Mouse (Mus musculus): ENCODE measurements around the gene Nsun4. TPM values are rescaled to one million over a fixed set of nuclear protein-coding genes. Genes with fewer than 3 reads are reported as not detected.

Gene Nsun4
- polyA plus RNA-seq, 1 experiment from 2014 or later = 17.5 TPM

DNA sequence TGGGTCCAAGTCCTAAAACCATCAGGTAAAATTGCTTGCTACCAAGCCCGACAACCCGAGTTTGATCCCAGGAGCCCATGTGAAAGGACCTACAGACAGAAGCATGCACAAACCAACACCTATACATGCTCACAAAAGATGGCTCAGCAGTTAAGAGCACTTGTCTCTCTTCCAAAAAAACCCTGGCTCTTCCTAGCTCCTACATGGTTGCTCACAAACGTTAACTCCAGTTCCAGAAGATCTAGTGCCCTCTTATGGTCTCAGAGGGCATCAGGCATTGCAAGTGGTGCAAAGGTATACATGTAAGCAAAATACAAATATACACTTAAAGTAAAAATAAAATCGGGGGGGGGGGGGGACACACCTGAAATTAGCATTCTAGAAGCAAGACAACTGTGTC lies 19.5 kb upstream of the Nsun4 start:
- H3K9ac ChIP-seq (replicated peaks) = 0 out of 2 replicates have a peak overlapping the region, but pooled peaks have one; percentile 29
- 0 out of 2 replicates have a peak overlapping the region, but pooled peaks have one; percentile 1 for H3K4me3 ChIP-seq (replicated peaks)

DNA sequence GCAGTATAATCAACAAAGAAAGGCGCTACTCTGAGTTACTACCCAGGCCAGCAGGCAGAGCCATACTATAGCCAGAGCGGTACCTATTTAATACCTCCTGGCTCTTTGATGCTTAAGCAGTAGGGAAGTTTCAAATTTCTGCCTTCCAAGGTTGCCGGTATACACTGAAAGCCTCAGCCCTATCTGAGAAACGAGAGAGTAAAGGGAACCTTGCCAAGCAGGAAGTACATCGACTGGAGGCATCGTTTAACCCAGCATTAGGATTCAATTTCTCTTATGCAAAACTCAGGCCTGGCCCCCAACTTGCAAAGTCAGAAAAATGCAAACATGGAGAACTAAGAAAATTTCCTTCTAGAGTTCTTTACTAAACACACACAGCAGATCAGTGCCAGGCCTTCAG lies 16.4 kb upstream of the Nsun4 start:
- H3K4me1 ChIP-seq (replicated peaks) = peaks cover 21% of the 10 kb centered on the region
- H3K27ac ChIP-seq = no peak overlapping the region
- H3K4me3 ChIP-seq (replicated peaks) = no peak overlapping the region
- ATAC-seq = no peak
- no peak overlapping the region for H3K9ac ChIP-seq (replicated peaks)
- no peaks in the 10 kb centered on the region for H3K9me3 ChIP-seq
- WGBS = 96% methylated on average over 6 of the region's 6 CpGs
- no peak overlapping the region for H3K4me2 ChIP-seq (replicated peaks)
- no peaks in the 10 kb centered on the region for H3K27me3 ChIP-seq
- H3K36me3 ChIP-seq = peaks cover 43% of the 10 kb centered on the region

More for the DNA sequence above, 19.5 kb upstream of the Nsun4 start:
- Histone ChIP-seq H3K4me1 (replicated peaks) (peaks cover 36% of the 10 kb centered on the region), H3K36me3 (peaks cover 19% of the 10 kb centered on the region), H3K4me2 (replicated peaks) (peak overlapping the region; percentile 97), H3K27ac (no peak overlapping the region), H3K9me3 (no peaks in the 10 kb centered on the region), H3K27me3 (no peaks in the 10 kb centered on the region)
- 56% methylated on average over 4 of the region's 4 CpGs for WGBS
- ATAC-seq = no peak

DNA sequence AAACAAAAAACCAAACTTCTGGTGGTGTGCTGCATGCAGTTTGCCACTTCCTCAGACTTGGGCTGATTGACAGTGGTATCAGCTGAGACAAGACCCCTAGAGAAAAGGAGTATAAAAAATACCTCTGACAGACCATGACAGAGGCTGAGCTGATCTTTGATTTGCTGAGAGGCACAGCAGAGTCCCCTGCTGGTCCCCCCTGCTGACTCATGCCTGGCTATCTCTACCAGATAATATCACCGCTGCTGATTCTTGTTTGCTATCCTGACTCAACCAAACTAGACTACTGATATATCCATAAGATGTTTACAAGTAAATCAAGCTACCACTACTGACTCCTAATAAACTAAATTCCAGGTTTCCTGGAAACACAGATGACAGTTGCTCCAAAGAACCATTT lies 10.2 kb upstream of the Nsun4 start:
- no peaks in the 10 kb centered on the region for H3K9me3 ChIP-seq
- ATAC-seq = no peak
- H3K27me3 ChIP-seq = no peaks in the 10 kb centered on the region
- WGBS = 34% methylated on average over 1 of the region's 1 CpGs
- H3K27ac ChIP-seq = no peak overlapping the region
- H3K9ac ChIP-seq (replicated peaks) = no peak overlapping the region
- H3K4me1 ChIP-seq (replicated peaks) = no peaks in the 10 kb centered on the region
- no peak overlapping the region for H3K4me2 ChIP-seq (replicated peaks)
- H3K36me3 ChIP-seq = peaks cover 32% of the 10 kb centered on the region
- no peak overlapping the region for H3K4me3 ChIP-seq (replicated peaks)

DNA sequence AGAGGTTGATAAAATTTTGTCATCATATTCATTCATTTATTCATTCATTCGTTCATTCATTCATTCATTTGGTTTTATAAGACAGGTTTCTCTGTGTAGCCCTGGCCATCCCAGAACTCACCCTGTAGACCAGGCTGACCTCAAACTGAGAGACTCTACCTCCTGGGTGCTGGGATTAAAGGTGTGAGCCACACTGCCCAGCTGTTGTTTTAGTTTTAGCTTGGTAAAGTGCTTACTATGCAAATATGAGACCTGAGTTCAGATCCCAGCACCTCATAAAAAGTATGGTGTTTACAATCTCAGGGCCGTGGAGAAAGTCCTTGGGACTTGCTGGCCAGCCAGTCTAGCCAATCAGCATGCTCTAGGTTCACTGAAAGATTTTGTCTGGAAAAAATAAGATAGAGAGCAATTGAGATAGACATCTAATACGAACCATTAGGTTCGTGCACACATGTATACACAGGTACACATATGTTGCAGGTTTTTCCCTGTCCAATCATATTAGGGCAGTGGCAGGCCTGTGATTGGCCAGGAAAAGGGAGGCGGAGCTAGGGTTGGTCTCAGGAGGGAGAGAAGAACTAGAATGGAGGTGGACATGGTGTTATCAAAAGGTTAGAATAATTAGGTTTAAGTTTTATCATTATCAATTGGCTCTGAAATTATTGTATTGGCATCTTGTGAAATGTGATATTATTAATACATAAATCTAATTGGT lies 5.5 kb upstream of the Nsun4 start:
- WGBS = 81% methylated on average over 5 of the region's 5 CpGs
- H3K9ac ChIP-seq (replicated peaks) = no peak overlapping the region
- ATAC-seq = no peak

DNA sequence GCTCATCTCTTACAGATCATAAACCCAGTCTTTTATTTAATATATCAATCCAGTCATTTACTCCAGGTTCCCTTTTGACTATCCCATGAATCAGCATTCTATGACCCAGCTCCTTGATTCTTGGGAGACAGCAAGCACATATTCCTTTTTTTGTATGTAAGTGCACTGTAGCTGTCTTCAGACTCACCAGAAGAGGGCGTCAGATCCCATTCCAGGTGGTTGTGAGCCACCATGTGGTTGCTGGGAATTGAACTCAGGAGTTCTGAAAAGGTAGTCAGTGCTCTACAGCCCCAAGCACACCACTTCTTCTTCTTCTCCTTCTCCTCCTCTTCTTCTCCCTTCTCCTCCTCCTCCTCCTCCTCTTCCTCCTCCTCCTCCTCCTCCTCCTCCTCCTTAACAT lies 3.9 kb upstream of the Nsun4 start:
- Histone ChIP-seq H3K27me3 (no peaks in the 10 kb centered on the region), H3K9ac (replicated peaks) (no peak overlapping the region), H3K36me3 (no peaks in the 10 kb centered on the region), H3K4me3 (replicated peaks) (no peak overlapping the region), H3K4me1 (replicated peaks) (peaks cover 12% of the 10 kb centered on the region), H3K4me2 (replicated peaks) (no peak overlapping the region), H3K27ac (no peak overlapping the region), H3K9me3 (no peaks in the 10 kb centered on the region)
- ATAC-seq = no peak
- 3% methylated on average over 1 of the region's 1 CpGs for WGBS

More for the DNA sequence above, 5.5 kb upstream of the Nsun4 start:
- H3K4me1 ChIP-seq (replicated peaks) = peaks cover 5% of the 10 kb centered on the region
- H3K4me3 ChIP-seq (replicated peaks) = no peak overlapping the region
- no peak overlapping the region for H3K27ac ChIP-seq
- H3K36me3 ChIP-seq = no peaks in the 10 kb centered on the region
- no peaks in the 10 kb centered on the region for H3K27me3 ChIP-seq
- no peaks in the 10 kb centered on the region for H3K9me3 ChIP-seq
- no peak overlapping the region for H3K4me2 ChIP-seq (replicated peaks)

DNA sequence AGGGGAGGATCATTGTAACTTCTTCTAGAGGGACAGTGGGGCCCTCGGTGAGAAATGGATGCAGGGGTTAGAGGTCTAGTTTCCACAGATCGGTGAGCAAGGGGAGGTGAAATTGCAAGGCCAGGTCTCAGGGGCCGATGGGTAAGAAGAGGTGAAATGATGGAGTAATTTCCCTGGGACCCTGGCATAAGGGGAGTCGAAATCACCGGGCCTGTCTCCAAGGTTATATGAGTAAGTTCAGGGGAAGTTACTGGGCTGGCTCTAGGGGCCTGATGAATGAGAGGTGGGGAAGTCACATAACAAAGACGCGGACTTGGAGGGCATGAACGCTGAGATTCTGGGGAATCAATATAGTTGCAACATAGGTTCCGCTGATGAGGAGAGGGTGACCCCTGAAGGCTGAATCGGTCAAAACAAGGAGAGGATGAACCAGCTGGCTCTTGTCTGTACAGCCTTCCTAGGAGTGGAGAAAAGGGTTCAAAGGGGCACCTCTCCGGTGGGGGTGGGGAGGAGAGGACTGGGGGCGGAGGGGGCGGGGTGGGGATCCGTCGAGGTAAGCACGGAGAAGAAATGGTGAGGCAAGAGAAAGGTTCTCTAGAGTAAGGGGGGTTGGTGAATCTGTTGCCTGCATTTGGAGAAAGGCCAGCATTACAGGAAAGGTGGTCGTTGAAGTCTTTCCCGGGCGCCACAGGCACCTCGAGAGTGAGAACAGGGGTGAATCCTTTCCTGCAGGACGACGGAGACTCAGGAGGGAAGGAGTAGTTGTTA lies 966 bp downstream of the Nsun4 start:
- ATAC-seq = peak; percentile 44
- Histone ChIP-seq H3K27me3 (no peaks in the 10 kb centered on the region), H3K4me3 (replicated peaks) (peak overlapping the region; percentile 58), H3K4me1 (replicated peaks) (peaks cover 16% of the 10 kb centered on the region), H3K9ac (replicated peaks) (peak overlapping the region; percentile 62), H3K9me3 (no peaks in the 10 kb centered on the region), H3K4me2 (replicated peaks) (peak overlapping the region; percentile 68), H3K27ac (peak overlapping the region; percentile 86), H3K36me3 (peaks cover 6% of the 10 kb centered on the region)
- 9% methylated on average over 22 of the region's 22 CpGs for WGBS

DNA sequence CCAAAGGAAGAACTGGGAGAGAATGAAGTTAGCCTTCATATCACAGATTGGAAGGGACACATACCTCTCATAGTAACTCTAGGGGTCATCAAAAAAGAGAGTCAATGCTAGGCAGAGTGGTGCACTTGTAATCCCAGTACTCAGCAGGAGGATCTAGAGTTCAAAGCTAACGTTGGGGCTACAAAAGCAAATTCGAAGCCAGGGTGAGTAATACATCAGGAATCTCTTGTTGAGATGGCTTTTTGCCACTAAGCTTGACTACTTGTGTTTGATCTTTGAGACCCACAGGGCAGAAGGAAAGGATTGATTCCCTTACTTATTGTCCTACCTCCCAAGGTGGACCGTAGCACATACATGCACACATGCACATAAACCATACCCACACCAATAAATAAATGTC lies 4.5 kb downstream of the Nsun4 start:
- ATAC-seq = no peak
- H3K27me3 ChIP-seq = no peaks in the 10 kb centered on the region
- H3K9me3 ChIP-seq = no peaks in the 10 kb centered on the region
- H3K27ac ChIP-seq = no peak overlapping the region
- H3K36me3 ChIP-seq = peaks cover 12% of the 10 kb centered on the region
- WGBS = 83% methylated on average over 3 of the region's 3 CpGs
- H3K4me3 ChIP-seq (replicated peaks) = no peak overlapping the region
- peaks cover 12% of the 10 kb centered on the region for H3K4me1 ChIP-seq (replicated peaks)
- H3K4me2 ChIP-seq (replicated peaks) = no peak overlapping the region
- H3K9ac ChIP-seq (replicated peaks) = no peak overlapping the region

DNA sequence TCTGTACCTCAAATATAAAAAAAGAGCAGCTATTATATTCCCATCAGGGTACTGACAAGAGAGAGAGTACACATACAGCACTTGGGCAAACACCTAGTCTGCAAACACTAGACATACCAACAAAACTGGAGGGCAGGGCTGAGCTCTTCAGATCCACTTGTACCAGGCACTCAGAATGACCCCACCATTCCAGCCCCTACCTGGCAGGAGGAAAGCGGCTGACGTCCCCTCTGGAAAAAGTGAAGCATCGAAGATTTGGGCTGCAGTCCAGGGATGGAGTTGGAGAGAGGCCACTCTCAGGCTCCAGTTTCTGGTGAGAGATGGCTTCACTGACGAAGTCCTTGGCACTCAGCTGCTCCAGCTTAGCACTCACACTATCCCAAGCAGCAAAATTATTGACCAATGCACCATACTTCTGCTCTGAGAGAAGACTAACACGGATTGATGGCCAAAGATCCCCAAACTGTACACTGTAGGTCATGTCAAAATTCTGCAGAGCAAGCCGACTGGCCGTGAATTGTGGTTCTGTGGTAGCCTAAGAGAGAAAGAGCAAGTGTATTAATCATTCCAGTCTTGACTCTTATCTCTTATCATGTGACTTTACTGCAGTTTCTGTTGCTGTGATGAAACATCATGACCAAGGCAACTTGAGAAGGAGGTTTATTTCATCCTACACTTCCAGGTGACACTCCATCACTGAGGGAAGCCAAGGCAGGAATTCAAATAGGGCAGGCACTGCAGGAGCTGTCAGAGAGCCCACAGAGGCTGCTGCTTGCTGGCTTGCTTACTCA lies 5.4 kb downstream of the Nsun4 start:
- H3K27ac ChIP-seq = no peak overlapping the region
- no peak overlapping the region for H3K9ac ChIP-seq (replicated peaks)
- no peak overlapping the region for H3K4me2 ChIP-seq (replicated peaks)
- peaks cover 10% of the 10 kb centered on the region for H3K4me1 ChIP-seq (replicated peaks)
- H3K27me3 ChIP-seq = no peaks in the 10 kb centered on the region
- peaks cover 16% of the 10 kb centered on the region for H3K36me3 ChIP-seq
- no peak for ATAC-seq
- H3K9me3 ChIP-seq = no peaks in the 10 kb centered on the region
- no peak overlapping the region for H3K4me3 ChIP-seq (replicated peaks)
- 86% methylated on average over 7 of the region's 7 CpGs for WGBS

DNA sequence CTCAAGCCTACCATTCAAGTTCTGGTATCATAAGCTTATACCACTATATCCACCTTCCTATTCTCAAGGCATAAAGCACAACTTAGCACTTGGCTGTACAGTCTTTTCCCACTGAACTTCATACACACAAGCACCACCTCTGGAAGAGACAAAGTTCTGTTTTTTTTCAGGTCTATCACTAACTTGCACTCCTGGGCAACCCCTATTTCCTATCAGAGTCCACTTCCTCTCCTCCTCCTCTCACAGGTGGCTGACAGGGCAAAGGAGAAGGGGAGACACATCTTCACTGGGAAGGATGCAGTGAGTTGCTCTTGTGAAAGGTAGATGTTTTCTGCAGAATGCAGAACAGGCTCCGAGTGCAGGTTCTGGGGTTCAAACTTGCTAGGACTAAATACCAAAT lies 6.0 kb downstream of the Nsun4 start:
- no peak for ATAC-seq
- Histone ChIP-seq H3K36me3 (peaks cover 20% of the 10 kb centered on the region), H3K4me2 (replicated peaks) (no peak overlapping the region), H3K4me1 (replicated peaks) (peaks cover 5% of the 10 kb centered on the region), H3K4me3 (replicated peaks) (no peak overlapping the region), H3K9me3 (no peaks in the 10 kb centered on the region), H3K27me3 (no peaks in the 10 kb centered on the region), H3K27ac (no peak overlapping the region), H3K9ac (replicated peaks) (no peak overlapping the region)
- WGBS = 98% methylated on average over 1 of the region's 1 CpGs

DNA sequence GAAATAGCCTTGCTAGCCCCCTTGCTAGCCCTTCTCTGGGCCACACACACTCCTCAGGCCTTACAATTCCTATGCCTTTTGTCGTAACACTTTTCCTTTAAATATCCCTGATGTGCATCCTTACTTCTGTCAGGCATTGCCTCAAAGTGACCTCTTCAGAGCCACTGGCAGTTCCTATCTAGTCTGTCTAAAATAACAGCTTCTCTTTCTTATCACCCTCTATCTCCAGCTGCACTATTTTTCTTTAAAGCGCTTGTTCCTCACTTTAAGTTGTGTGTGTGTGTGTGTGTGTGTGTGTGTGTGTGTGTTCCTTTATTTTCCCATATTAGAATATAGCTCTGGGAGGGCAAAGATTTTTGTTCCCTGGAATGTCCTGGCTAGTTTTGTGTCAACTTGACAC lies 7.1 kb downstream of the Nsun4 start:
- H3K4me2 ChIP-seq (replicated peaks) = no peak overlapping the region
- 96% methylated on average over 2 of the region's 2 CpGs for WGBS
- no peaks in the 10 kb centered on the region for H3K4me1 ChIP-seq (replicated peaks)
- no peaks in the 10 kb centered on the region for H3K9me3 ChIP-seq
- H3K36me3 ChIP-seq = peaks cover 27% of the 10 kb centered on the region
- H3K9ac ChIP-seq (replicated peaks) = no peak overlapping the region
- H3K4me3 ChIP-seq (replicated peaks) = no peak overlapping the region
- no peak for ATAC-seq
- no peaks in the 10 kb centered on the region for H3K27me3 ChIP-seq
- H3K27ac ChIP-seq = no peak overlapping the region

DNA sequence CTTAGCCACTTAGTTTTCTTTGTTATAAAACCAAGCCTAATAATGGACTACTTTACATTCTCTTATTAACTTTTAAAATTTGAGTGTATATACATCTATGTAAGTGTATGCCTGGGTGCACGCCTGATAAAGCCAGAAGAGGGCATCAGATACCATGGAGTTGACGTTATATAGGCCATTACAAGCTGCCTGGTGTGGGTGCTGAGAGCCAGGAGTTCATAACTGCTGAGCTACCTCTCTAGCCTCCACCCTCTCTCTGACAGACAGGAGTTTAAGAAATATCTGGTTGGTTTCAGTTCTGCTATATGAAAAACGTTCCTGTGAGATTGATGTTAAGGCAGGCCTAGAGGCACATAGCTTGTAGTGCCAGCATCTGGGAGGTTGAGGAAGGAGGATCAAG lies 11.5 kb downstream of the Nsun4 start:
- H3K27me3 ChIP-seq = no peaks in the 10 kb centered on the region
- H3K4me3 ChIP-seq (replicated peaks) = no peak overlapping the region

DNA sequence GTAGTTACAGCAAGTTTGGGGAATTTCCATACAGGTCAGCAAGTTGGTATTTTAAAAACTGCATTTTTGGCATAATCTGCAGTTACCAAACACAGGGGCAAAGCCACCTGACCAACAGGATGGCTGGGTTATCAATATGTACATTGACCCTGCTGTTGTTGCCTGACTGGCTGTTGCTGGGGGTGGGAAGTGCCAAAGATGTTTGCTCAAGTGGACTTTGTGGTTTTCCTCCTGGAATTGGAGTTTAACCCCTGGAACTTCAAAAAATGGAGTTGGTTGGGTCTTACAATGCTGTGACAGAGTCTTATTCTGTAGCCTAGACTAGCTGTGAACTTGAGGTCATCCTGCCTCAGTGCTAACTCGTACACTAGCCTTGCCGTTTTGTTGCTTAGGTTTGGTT lies 13.2 kb downstream of the Nsun4 start:
- H3K9ac ChIP-seq (replicated peaks) = no peak overlapping the region
- no peaks in the 10 kb centered on the region for H3K9me3 ChIP-seq
- H3K36me3 ChIP-seq = peaks cover 26% of the 10 kb centered on the region
- no peaks in the 10 kb centered on the region for H3K4me1 ChIP-seq (replicated peaks)
- H3K27me3 ChIP-seq = no peaks in the 10 kb centered on the region
- no peak for ATAC-seq
- H3K4me3 ChIP-seq (replicated peaks) = no peak overlapping the region
- no peak overlapping the region for H3K27ac ChIP-seq
- no peak overlapping the region for H3K4me2 ChIP-seq (replicated peaks)
- 97% methylated on average over 2 of the region's 2 CpGs for WGBS

More for the DNA sequence above, 11.5 kb downstream of the Nsun4 start:
- no peak overlapping the region for H3K4me2 ChIP-seq (replicated peaks)
- peaks cover 19% of the 10 kb centered on the region for H3K36me3 ChIP-seq
- no peaks in the 10 kb centered on the region for H3K4me1 ChIP-seq (replicated peaks)
- H3K27ac ChIP-seq = no peak overlapping the region
- WGBS = 84% methylated on average over 3 of the region's 3 CpGs
- H3K9ac ChIP-seq (replicated peaks) = no peak overlapping the region
- no peaks in the 10 kb centered on the region for H3K9me3 ChIP-seq
- no peak for ATAC-seq

All from midbrain, embryonic 13.5 days (tissue).